Mouse (Mus musculus) spleen, adult 2 months (tissue): ENCODE data around the gene Phf14. TPM values are rescaled to one million over a fixed set of nuclear protein-coding genes. Genes with fewer than 3 reads are reported as not detected.
A peak's percentile ranks its signal among the peaks of the same experiment; 100 is the strongest.

Source experiments
- DNase-seq, 2 experiments: peaks; one replicate each; pipeline versions ENCODE4 v3.0.0 to v3.0.0-alpha.2; 2012 to 2021; ENCODE audit warnings: low spot score in 2 of 2, low read depth in 1 of 2
- H3K27ac ChIP-seq: fragments of 200-500 bp; 2 replicates; pipeline ENCODE4 v1.5.1; 2012; ENCODE audit warnings: low read length, inconsistent platforms; ENCODE audit not compliant: insufficient read depth
- H3K27me3 ChIP-seq: fragments of 200-500 bp; 2 replicates; pipeline ENCODE4 v1.6.1; 2012; ENCODE audit warnings: mild to moderate bottlenecking, moderate library complexity, low read length, inconsistent platforms; ENCODE audit not compliant: control insufficient read depth, insufficient read depth
- H3K36me3 ChIP-seq: fragments of 200-500 bp; 2 replicates; pipeline ENCODE4 v1.6.1; 2012; ENCODE audit warnings: mild to moderate bottlenecking, low read length, inconsistent platforms; ENCODE audit not compliant: control insufficient read depth, insufficient read depth
- H3K4me1 ChIP-seq: fragments of 200-500 bp; 2 replicates; pipeline ENCODE4 v1.6.1; 2011; ENCODE audit warnings: inconsistent platforms; ENCODE audit not compliant: control insufficient read depth, insufficient read depth, insufficient read length
- H3K4me3 ChIP-seq: fragments of 200-500 bp; 2 replicates; pipeline ENCODE4 v1.5.1; 2011; ENCODE audit warnings: mild to moderate bottlenecking, inconsistent platforms; ENCODE audit not compliant: insufficient read depth, insufficient read length; ENCODE audit errors: extremely low read depth
- CTCF ChIP-seq: fragments of 200-500 bp; IDR thresholded peaks from 2 replicates; pipeline ENCODE4 v1.5.1; 2011; ENCODE audit warnings: mild to moderate bottlenecking, inconsistent platforms; ENCODE audit not compliant: insufficient read depth, insufficient read length, insufficient replicate concordance; ENCODE audit errors: extremely low read depth
- POLR2A ChIP-seq: fragments of 200-500 bp; IDR thresholded peaks from 2 replicates; pipeline ENCODE4 v1.6.1; 2011; ENCODE audit warnings: low read depth, low read length, inconsistent platforms
- WGBS: fragments of 180-500 bp; shearing (Covaris S2); methylation state at CpG from one replicate; pipeline ENCODE4 v1.1.7; 2018; 5-methylcytosine and 5-hydroxymethylcytosine counted together
- polyA plus RNA-seq: library from polyadenylated mRNA; depleted of rRNA; stranded (reverse); fragments of >200 nt; gene quantifications from 2 replicates; pipeline ENCODE4 v1.2.3, GENCODE M21; 2012

Gene Phf14
- polyA plus RNA-seq, 1 experiment: 3.5 TPM

DNA sequence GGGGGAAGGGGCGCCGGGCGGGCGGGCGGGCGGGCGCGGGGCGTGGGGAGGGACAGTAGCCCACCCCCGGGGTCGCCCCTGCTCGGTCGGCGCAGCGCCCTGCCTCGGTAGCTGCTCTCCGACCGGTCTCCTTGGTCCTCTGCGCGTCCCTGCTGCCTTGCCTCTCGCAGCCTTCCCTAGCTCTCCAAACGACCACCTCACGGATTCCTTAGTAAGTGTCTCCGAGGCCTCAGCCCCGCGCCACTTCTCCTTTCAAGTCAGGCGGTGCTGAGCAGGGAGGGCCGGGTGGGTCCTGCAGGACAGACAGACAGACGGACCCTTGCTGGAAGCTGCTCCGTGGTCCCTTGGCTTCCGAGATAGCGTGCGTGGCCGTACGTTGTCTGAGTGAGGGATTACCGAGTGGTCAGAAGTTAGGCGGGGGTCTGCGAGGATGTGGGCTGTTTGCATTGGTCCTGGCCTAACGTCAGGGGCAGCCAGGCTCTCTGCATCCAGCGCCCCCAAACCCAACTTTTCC, 18.5 kb downstream of the Phf14 start:
- Histone ChIP-seq H3K27ac (peak overlapping the region; percentile 79), H3K27me3 (no peaks in the 10 kb centered on the region), H3K4me1 (peaks cover 7% of the 10 kb centered on the region; the same call in 1 of the 2 replicates), H3K36me3 (no peaks in the 10 kb centered on the region), H3K4me3 (peak overlapping the region; percentile 80)
- under 1% methylated on average over 36 of the region's 40 CpGs for WGBS
- no peak for TF ChIP-seq CTCF
- TF ChIP-seq POLR2A: no peak
- DNase-seq: peak in 1 of 2 experiments; percentile 17

DNA sequence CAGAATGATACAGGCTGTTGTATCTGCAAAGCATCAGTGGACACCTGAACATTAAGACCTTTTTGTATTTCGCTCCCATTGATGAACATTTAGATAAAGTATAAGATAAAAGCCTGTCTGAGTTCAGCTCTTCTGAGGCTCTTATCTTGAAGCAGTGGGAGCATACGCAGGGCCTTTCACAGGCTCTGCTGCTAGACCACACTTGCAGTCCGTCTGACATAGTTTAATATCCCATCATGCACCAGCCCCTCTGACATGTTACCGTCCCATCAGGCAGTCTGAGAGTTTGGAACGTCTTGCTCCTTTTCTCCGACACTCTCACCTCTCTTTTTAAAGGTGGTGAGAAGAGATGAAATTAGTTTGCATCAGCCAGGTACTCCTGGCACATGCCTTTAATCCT, 19.9 kb downstream of the Phf14 start:
- H3K4me3 ChIP-seq: no peak overlapping the region
- no peak overlapping the region for H3K27ac ChIP-seq

GRCm38 (mm10) chr6:11933403-11933802, 25.8 kb downstream of the Phf14 start:
- Histone ChIP-seq H3K36me3 (peaks cover 4% of the 10 kb centered on the region), H3K27ac (no peak overlapping the region), H3K4me1 (no peaks in the 10 kb centered on the region), H3K4me3 (no peak overlapping the region), H3K27me3 (no peaks in the 10 kb centered on the region)
- WGBS: 93% methylated on average over 7 of the region's 7 CpGs
- no peak for DNase-seq
- TF ChIP-seq CTCF: no peak
- TF ChIP-seq POLR2A: no peak

More for the DNA sequence above, 19.9 kb downstream of the Phf14 start:
- H3K27me3 ChIP-seq: no peaks in the 10 kb centered on the region
- peaks cover 7% of the 10 kb centered on the region; the same call in 1 of the 2 replicates for H3K4me1 ChIP-seq
- no peak for TF ChIP-seq CTCF
- TF ChIP-seq POLR2A: no peak
- 83% methylated on average over 6 of the region's 6 CpGs for WGBS
- DNase-seq: no peak
- no peaks in the 10 kb centered on the region for H3K36me3 ChIP-seq

- H3K4me3 ChIP-seq: no peak overlapping the region
- H3K4me1 ChIP-seq: no peaks in the 10 kb centered on the region
- TF ChIP-seq POLR2A (no peak), CTCF (no peak)
- no peak overlapping the region for H3K27ac ChIP-seq
- H3K27me3 ChIP-seq: no peaks in the 10 kb centered on the region
- no peak for DNase-seq
- peaks cover 13% of the 10 kb centered on the region for H3K36me3 ChIP-seq
Observed at GRCm38 (mm10) chr6:11940895-11941294, 33.3 kb downstream of the Phf14 start.

DNA sequence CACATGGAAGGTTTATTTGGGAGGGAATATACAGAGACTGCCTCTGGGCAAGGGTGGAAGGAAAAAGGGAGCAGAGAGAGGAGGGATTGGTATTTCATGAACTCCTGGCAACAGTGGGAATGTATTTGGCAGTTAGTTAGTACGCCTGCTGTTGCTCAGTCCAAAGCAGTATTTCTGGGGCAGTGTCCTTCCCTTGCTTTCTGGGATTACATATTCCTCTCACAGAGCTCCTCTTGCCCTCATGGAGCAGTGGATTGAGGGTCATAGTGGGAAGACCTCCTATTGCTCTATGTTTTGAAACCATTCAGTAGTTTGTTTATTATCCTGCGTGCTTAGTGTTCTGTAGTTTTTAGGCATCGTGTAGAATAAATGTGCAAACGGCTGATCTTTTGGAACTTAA, 34.5 kb downstream of the Phf14 start:
- peaks cover 13% of the 10 kb centered on the region for H3K36me3 ChIP-seq
- no peak overlapping the region for H3K27ac ChIP-seq
- no peak for DNase-seq
- H3K27me3 ChIP-seq: no peaks in the 10 kb centered on the region
- WGBS: 95% methylated on average over 4 of the region's 4 CpGs
- H3K4me3 ChIP-seq: no peak overlapping the region
- TF ChIP-seq CTCF (no peak), POLR2A (no peak)
- no peaks in the 10 kb centered on the region for H3K4me1 ChIP-seq

- peaks cover 6% of the 10 kb centered on the region for H3K36me3 ChIP-seq
- TF ChIP-seq POLR2A (no peak), CTCF (no peak)
- H3K27me3 ChIP-seq: no peaks in the 10 kb centered on the region
- H3K4me1 ChIP-seq: no peaks in the 10 kb centered on the region
- no peak overlapping the region for H3K27ac ChIP-seq
- whole genome bisulfite sequencing: 80% methylated on average over 1 of the region's 1 CpGs
- DNase-seq: no peak
- H3K4me3 ChIP-seq: no peak overlapping the region
Observed at GRCm38 (mm10) chr6:11948100-11948499, 40.5 kb downstream of the Phf14 start.

DNA sequence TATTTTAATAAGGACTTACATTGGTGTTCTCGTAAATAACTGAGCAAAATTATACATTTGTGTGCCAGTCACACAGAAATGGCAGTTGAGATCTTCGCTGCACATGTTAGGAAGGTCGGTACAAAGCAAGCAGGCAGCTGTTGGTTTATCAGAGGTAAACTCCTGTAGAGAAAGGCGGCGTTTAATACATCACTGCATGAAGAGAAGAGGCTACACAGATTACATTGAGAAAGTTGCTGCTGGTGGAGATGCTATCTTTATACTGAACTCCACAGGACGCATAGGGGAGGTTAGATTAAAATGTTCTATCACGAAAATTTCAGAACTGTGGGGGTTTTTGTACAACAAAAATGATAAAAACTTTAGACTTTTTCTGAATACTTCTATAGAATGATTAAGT, 52.6 kb downstream of the Phf14 start:
- no peak for DNase-seq
- TF ChIP-seq CTCF (no peak), POLR2A (no peak)
- H3K36me3 ChIP-seq: peaks cover 4% of the 10 kb centered on the region
- 86% methylated on average over 7 of the region's 7 CpGs for WGBS
- H3K4me1 ChIP-seq: no peaks in the 10 kb centered on the region
- H3K27me3 ChIP-seq: no peaks in the 10 kb centered on the region
- no peak overlapping the region for H3K4me3 ChIP-seq
- no peak overlapping the region for H3K27ac ChIP-seq
